Mouse (Mus musculus): Measurements from ENCODE around the gene Pde6d. TPM values are rescaled to one million over a fixed set of nuclear protein-coding genes. Genes with fewer than 3 reads are reported as not detected.
"Not testable (repeated sequence)": the region's sequence is repeated elsewhere in the genome, so short reads cannot be mapped to it uniquely, and the experiment has no call there.

The Pde6d gene
- polyA plus RNA-seq, 1 experiment: 11.7 TPM

DNA sequence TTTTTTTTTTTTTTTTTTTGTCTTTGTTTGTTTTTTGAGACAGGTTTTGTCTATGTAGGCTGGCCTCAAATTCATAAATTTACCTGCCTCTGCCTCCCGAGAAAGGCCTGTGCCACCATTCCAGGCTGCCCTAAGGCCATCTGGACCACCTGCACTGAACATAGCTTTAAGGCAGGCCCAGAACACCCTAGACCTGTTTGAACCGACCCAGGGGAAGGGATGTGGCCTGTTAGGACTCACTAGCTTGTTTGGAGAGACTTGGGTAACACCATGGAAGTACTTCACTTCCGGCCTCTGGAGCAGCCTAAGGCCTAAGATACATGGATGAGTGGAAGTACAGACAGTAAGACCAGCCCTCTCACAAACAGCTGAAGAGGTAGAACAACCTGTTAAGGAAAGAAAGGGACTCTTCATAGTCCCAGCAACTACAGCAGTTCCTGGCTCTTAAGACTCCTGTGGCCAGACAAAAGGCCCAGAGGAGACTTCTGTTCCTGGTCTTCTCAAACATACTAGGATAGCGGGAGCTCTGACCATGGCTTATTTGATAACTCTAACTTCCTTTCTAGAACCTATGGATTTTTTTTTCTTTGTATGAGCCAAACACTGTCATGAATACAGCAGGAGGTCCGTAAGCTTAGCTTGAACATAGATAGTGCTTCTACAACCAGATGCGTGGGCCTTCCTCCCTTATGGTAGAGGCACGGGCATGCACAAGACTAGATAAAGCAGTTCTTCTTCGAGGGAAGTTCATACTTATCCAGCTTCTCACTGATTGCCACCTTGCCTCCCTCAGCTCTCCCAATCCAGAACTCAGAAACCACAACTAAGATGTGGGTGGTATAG, 58.4 kb downstream of the Pde6d start:
- H3K4me1 ChIP-seq (ENCODE audit: control insufficient read depth, insufficient read depth, insufficient read length): peaks cover 17% of the 10 kb centered on the region
- no peak overlapping the region for H3K4me3 ChIP-seq (ENCODE audit: extremely low read depth, insufficient read depth, insufficient read length)
- no peaks in the 10 kb centered on the region for H3K27me3 ChIP-seq (ENCODE audit: control insufficient read depth, insufficient read depth, low read length)
- WGBS: 78% methylated on average over 8 of the region's 8 CpGs
- no peaks in the 10 kb centered on the region for H3K36me3 ChIP-seq (ENCODE audit: control insufficient read depth, insufficient read depth, low read length)
- no peak overlapping the region for H3K27ac ChIP-seq (ENCODE audit: insufficient read depth, low read length)
- no peak for TF ChIP-seq POLR2A (IDR thresholded peaks at IDR 0.05; ENCODE audit: low read depth, low read length)
- TF ChIP-seq CTCF (IDR thresholded peaks at IDR 0.05; ENCODE audit: extremely low read depth, insufficient read depth, insufficient read length, insufficient replicate concordance): no peak
- DNase-seq (ENCODE audit: low read depth in 1 of 2, low spot score in 2 of 2): no peak

- H3K4me3 ChIP-seq (ENCODE audit: extremely low read depth, insufficient read depth, insufficient read length): no peak overlapping the region
- TF ChIP-seq POLR2A (IDR thresholded peaks at IDR 0.05; ENCODE audit: low read depth, low read length): no peak
- no peak for TF ChIP-seq CTCF (IDR thresholded peaks at IDR 0.05; ENCODE audit: extremely low read depth, insufficient read depth, insufficient read length, insufficient replicate concordance)
- peak overlapping the region; percentile 33; the same call in 1 of the 2 replicates for H3K27ac ChIP-seq (ENCODE audit: insufficient read depth, low read length)
- H3K36me3 ChIP-seq (ENCODE audit: control insufficient read depth, insufficient read depth, low read length): no peaks in the 10 kb centered on the region
- 37% methylated on average over 7 of the region's 7 CpGs for WGBS
- DNase-seq (ENCODE audit: low read depth in 1 of 2, low spot score in 2 of 2): no peak
- H3K27me3 ChIP-seq (ENCODE audit: control insufficient read depth, insufficient read depth, low read length): no peaks in the 10 kb centered on the region
- peaks cover 17% of the 10 kb centered on the region for H3K4me1 ChIP-seq (ENCODE audit: control insufficient read depth, insufficient read depth, insufficient read length)
These were observed 60.0 kb downstream of the Pde6d start for GRCm38 (mm10) chr1:86522286-86522871.

GRCm38 (mm10) chr1:86520361-86520760, 62.1 kb downstream of the Pde6d start:
- WGBS: 70% methylated on average over 7 of the region's 7 CpGs
- Histone ChIP-seq H3K27ac (ENCODE audit: insufficient read depth, low read length) (no peak overlapping the region), H3K27me3 (ENCODE audit: control insufficient read depth, insufficient read depth, low read length) (no peaks in the 10 kb centered on the region), H3K36me3 (ENCODE audit: control insufficient read depth, insufficient read depth, low read length) (no peaks in the 10 kb centered on the region), H3K4me3 (ENCODE audit: extremely low read depth, insufficient read depth, insufficient read length) (no peak overlapping the region), H3K4me1 (ENCODE audit: control insufficient read depth, insufficient read depth, insufficient read length) (peaks cover 23% of the 10 kb centered on the region)
- no peak for DNase-seq (ENCODE audit: low read depth in 1 of 2, low spot score in 2 of 2)
- TF ChIP-seq POLR2A (IDR thresholded peaks at IDR 0.05; ENCODE audit: low read depth, low read length) (no peak), CTCF (IDR thresholded peaks at IDR 0.05; ENCODE audit: extremely low read depth, insufficient read depth, insufficient read length, insufficient replicate concordance) (peak; percentile 36; the same call in 1 of the 2 replicates)

GRCm38 (mm10) chr1:86517076-86517475, 65.4 kb downstream of the Pde6d start:
- H3K27me3 ChIP-seq (ENCODE audit: control insufficient read depth, insufficient read depth, low read length): no peaks in the 10 kb centered on the region
- H3K27ac ChIP-seq (ENCODE audit: insufficient read depth, low read length): no peak overlapping the region
- no peaks in the 10 kb centered on the region for H3K36me3 ChIP-seq (ENCODE audit: control insufficient read depth, insufficient read depth, low read length)
- TF ChIP-seq CTCF (IDR thresholded peaks at IDR 0.05; ENCODE audit: extremely low read depth, insufficient read depth, insufficient read length, insufficient replicate concordance) (no peak), POLR2A (IDR thresholded peaks at IDR 0.05; ENCODE audit: low read depth, low read length) (no peak)
- DNase-seq (ENCODE audit: low read depth in 1 of 2, low spot score in 2 of 2): no peak
- H3K4me1 ChIP-seq (ENCODE audit: control insufficient read depth, insufficient read depth, insufficient read length): peaks cover 7% of the 10 kb centered on the region; the same call in 1 of the 2 replicates
- H3K4me3 ChIP-seq (ENCODE audit: extremely low read depth, insufficient read depth, insufficient read length): no peak overlapping the region
- WGBS: 84% methylated on average over 3 of the region's 3 CpGs

DNA sequence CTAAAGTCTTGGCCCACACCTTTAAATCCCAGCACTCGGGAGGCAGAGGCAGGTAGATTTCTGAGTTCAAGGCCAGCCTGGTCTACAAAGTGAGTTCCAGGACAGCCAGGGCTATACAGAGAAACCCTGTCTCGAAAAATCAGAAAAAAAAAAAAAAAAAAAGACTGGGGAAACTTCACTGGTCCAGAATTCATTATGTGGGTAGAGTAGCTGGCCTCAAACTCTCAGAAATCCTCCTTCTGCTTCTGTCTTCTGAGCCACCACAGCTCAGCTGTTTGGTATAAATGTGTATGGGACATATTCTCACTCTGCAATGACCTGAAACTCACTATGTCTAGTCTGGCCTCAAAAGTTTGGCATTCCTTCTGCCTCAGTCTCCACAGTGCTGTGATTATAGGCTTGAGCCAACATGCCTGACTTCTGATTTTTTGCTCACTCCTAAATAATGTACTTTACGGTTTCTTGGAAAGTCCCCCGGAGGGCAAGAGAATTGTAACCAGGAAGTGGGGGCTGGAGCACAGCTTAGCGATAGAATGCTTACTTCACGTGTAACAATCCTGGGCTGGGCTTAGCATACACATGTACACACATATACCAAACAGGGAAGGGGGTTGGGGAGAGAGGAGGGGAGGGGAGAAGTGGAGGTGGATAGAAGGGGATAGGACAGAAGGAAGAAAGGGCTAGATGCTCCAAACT, 66.6 kb downstream of the Pde6d start:
- Histone ChIP-seq H3K4me1 (ENCODE audit: control insufficient read depth, insufficient read depth, insufficient read length) (peaks cover 6% of the 10 kb centered on the region; the same call in 1 of the 2 replicates), H3K4me3 (ENCODE audit: extremely low read depth, insufficient read depth, insufficient read length) (no peak overlapping the region), H3K27ac (ENCODE audit: insufficient read depth, low read length) (no peak overlapping the region; the same call in 1 of the 2 replicates), H3K27me3 (ENCODE audit: control insufficient read depth, insufficient read depth, low read length) (no peaks in the 10 kb centered on the region), H3K36me3 (ENCODE audit: control insufficient read depth, insufficient read depth, low read length) (no peaks in the 10 kb centered on the region)
- WGBS: 18% methylated on average over 6 of the region's 6 CpGs
- no peak for DNase-seq (ENCODE audit: low read depth in 1 of 2, low spot score in 2 of 2)
- no peak for TF ChIP-seq POLR2A (IDR thresholded peaks at IDR 0.05; ENCODE audit: low read depth, low read length)
- no peak for TF ChIP-seq CTCF (IDR thresholded peaks at IDR 0.05; ENCODE audit: extremely low read depth, insufficient read depth, insufficient read length, insufficient replicate concordance)

GRCm38 (mm10) chr1:86513031-86513430, 69.4 kb downstream of the Pde6d start:
- 73% methylated on average over 1 of the region's 1 CpGs for WGBS
- not testable (repeated sequence) for H3K27me3 ChIP-seq (ENCODE audit: control insufficient read depth, insufficient read depth, low read length); H3K4me3 ChIP-seq (ENCODE audit: extremely low read depth, insufficient read depth, insufficient read length); H3K36me3 ChIP-seq (ENCODE audit: control insufficient read depth, insufficient read depth, low read length); H3K27ac ChIP-seq (ENCODE audit: insufficient read depth, low read length); DNase-seq (ENCODE audit: low read depth in 1 of 2, low spot score in 2 of 2)
- peaks cover 12% of the 10 kb centered on the region; the same call in 1 of the 2 replicates for H3K4me1 ChIP-seq (ENCODE audit: control insufficient read depth, insufficient read depth, insufficient read length)
